Mouse (Mus musculus): ENCODE data around the gene Noc3l.
A peak's percentile ranks its signal among the peaks of the same experiment; 100 is the strongest.

Noc3l gene

GRCm38 (mm10) chr19:38818766-38819426 lies at the start of gene Noc3l:
Noc3l (minus strand) TSS chr19:38819237.
- peak; percentile 90 to 94 for DNase-seq (ENCODE audit: low spot score in 2 of 2)

- DNase-seq (ENCODE audit: low spot score in 2 of 2), result no peak
Measured at GRCm38 (mm10) chr19:38862523-38862922, 43.5 kb upstream of the Noc3l start.

- DNase-seq (ENCODE audit: low spot score in 2 of 2), result no peak
Measured at GRCm38 (mm10) chr19:38858224-38858623, 39.2 kb upstream of the Noc3l start.

- DNase-seq (ENCODE audit: low spot score in 2 of 2), result no peak
Measured at GRCm38 (mm10) chr19:38846373-38846772, 27.3 kb upstream of the Noc3l start.

GRCm38 (mm10) chr19:38844817-38845216 lies 25.8 kb upstream of the Noc3l start:
- no peak for DNase-seq (ENCODE audit: low spot score in 2 of 2)

- DNase-seq (ENCODE audit: low spot score in 2 of 2), result peak; percentile 7 to 55
Measured at GRCm38 (mm10) chr19:38837171-38837641, 18.2 kb upstream of the Noc3l start.

GRCm38 (mm10) chr19:38836438-38837170 lies 17.6 kb upstream of the Noc3l start, which contains the start of gene Tbc1d12:
Tbc1d12 (plus strand) TSS chr19:38836579.
- peak; percentile 89 for DNase-seq (ENCODE audit: low spot score in 2 of 2)

- no peak for DNase-seq (ENCODE audit: low spot score in 2 of 2)
Measured at GRCm38 (mm10) chr19:38836084-38836437, 17.0 kb upstream of the Noc3l start.

GRCm38 (mm10) chr19:38833224-38833623 lies 14.2 kb upstream of the Noc3l start:
- no peak for DNase-seq (ENCODE audit: low spot score in 2 of 2)

- no peak for DNase-seq (ENCODE audit: low spot score in 2 of 2)
Measured at GRCm38 (mm10) chr19:38820186-38820804, 1.3 kb upstream of the Noc3l start.

- no peak for DNase-seq (ENCODE audit: low spot score in 2 of 2)
Measured at GRCm38 (mm10) chr19:38819427-38819802, 378 bp upstream of the Noc3l start.

- DNase-seq (ENCODE audit: low spot score in 2 of 2), result no peak
Measured at GRCm38 (mm10) chr19:38818191-38818590, 846 bp downstream of the Noc3l start.

- DNase-seq (ENCODE audit: low spot score in 2 of 2), result no peak
Measured at GRCm38 (mm10) chr19:38798801-38799200, 20.2 kb downstream of the Noc3l start.

- DNase-seq (ENCODE audit: low spot score in 2 of 2), result no peak
Measured at GRCm38 (mm10) chr19:38798291-38798690, 20.7 kb downstream of the Noc3l start.

GRCm38 (mm10) chr19:38796546-38796945 lies 22.5 kb downstream of the Noc3l start:
- no peak for DNase-seq (ENCODE audit: low spot score in 2 of 2)

GRCm38 (mm10) chr19:38793563-38794045 lies 25.4 kb downstream of the Noc3l start:
- no peak for DNase-seq (ENCODE audit: low spot score in 2 of 2)

GRCm38 (mm10) chr19:38787756-38788155 lies 31.3 kb downstream of the Noc3l start:
- no peak for DNase-seq (ENCODE audit: low spot score in 2 of 2)

GRCm38 (mm10) chr19:38783542-38783941 lies 35.5 kb downstream of the Noc3l start:
- no peak for DNase-seq (ENCODE audit: low spot score in 2 of 2)

- peak in 1 of 2 experiments; percentile 18 for DNase-seq (ENCODE audit: low spot score in 2 of 2)
Measured at GRCm38 (mm10) chr19:38778805-38779204, 40.2 kb downstream of the Noc3l start.

GRCm38 (mm10) chr19:38775548-38775947 lies 43.5 kb downstream of the Noc3l start:
- peak in 1 of 2 experiments; percentile 15 for DNase-seq (ENCODE audit: low spot score in 2 of 2)

- no peak for DNase-seq (ENCODE audit: low spot score in 2 of 2)
Measured at GRCm38 (mm10) chr19:38766306-38766705, 52.7 kb downstream of the Noc3l start.

- DNase-seq (ENCODE audit: low spot score in 2 of 2), result no peak
Measured at GRCm38 (mm10) chr19:38760441-38760840, 58.6 kb downstream of the Noc3l start.

Measured in urinary bladder, adult 18-20 months (tissue).